Mouse (Mus musculus) limb, embryonic 14.5 days (tissue): ENCODE measurements around the gene Edem1. TPM values are rescaled to one million over a fixed set of nuclear protein-coding genes. Genes with fewer than 3 reads are reported as not detected.
A peak's percentile ranks its signal among the peaks of the same experiment; 100 is the strongest.

Experiments
- ATAC-seq: fragments of 200-750 bp; cut with Nextera tagmentation; 2 replicates; pipeline ENCODE4 v1.8.0; 2017; ENCODE audit warnings: low read depth, moderate number of reproducible peaks, moderate TSS enrichment; ENCODE audit not compliant: low FRiP score
- DNase-seq: peaks from one replicate; pipeline ENCODE4 v3.0.0-alpha.2; 2015; ENCODE audit warnings: low spot score
- H3K27ac ChIP-seq: fragments of 300-500 bp; sonication (generic); replicated peaks from 2 replicates; pipeline ENCODE4 v1.5.1; 2014; ENCODE audit warnings: low read depth, mild to moderate bottlenecking, low read length, moderate library complexity, mixed read lengths
- H3K27me3 ChIP-seq: fragments of 300-500 bp; sonication (generic); 2 replicates; pipeline ENCODE4 v1.6.1; 2014; ENCODE audit warnings: low read length, mixed read lengths; ENCODE audit not compliant: control insufficient read depth, insufficient read depth
- H3K36me3 ChIP-seq: fragments of 300-500 bp; sonication (generic); 2 replicates; pipeline ENCODE4 v1.6.1; 2014; ENCODE audit warnings: mild to moderate bottlenecking, low read length, moderate library complexity, mixed read lengths; ENCODE audit not compliant: control insufficient read depth, insufficient read depth
- H3K4me1 ChIP-seq: fragments of 300-500 bp; sonication (generic); 2 replicates; pipeline ENCODE4 v1.6.1; 2014; ENCODE audit warnings: antibody characterized with exemption, low read length, mixed read lengths; ENCODE audit not compliant: control insufficient read depth, insufficient read depth
- H3K4me2 ChIP-seq: fragments of 300-500 bp; sonication (generic); replicated peaks from 2 replicates; pipeline ENCODE4 v1.6.1; 2014; ENCODE audit warnings: low read depth, mild to moderate bottlenecking, low read length, moderate library complexity; ENCODE audit not compliant: severe bottlenecking
- H3K4me3 ChIP-seq: fragments of 300-500 bp; sonication (generic); replicated peaks from 2 replicates; pipeline ENCODE4 v1.5.1; 2014; ENCODE audit warnings: low read length
- H3K9ac ChIP-seq: fragments of 300-500 bp; sonication (generic); 2 replicates; pipeline ENCODE4 v1.6.1; 2014; ENCODE audit warnings: mild to moderate bottlenecking, low read depth, low read length, moderate library complexity; ENCODE audit not compliant: severe bottlenecking
- H3K9me3 ChIP-seq: fragments of 300-500 bp; sonication (generic); 2 replicates; pipeline ENCODE4 v1.6.1; 2016; ENCODE audit warnings: low read length; ENCODE audit not compliant: control insufficient read depth
- POLR2A ChIP-seq: fragments of 200-500 bp; IDR thresholded peaks from 2 replicates; pipeline ENCODE4 v1.8.0; 2012; ENCODE audit warnings: inconsistent platforms, mild to moderate bottlenecking, moderate library complexity, borderline replicate concordance; ENCODE audit not compliant: insufficient read depth, insufficient read length; ENCODE audit errors: extremely low read depth
- WGBS: fragments of 180-500 bp; shearing (Covaris S2); extraction: QIAGEN DNeasy Blood & Tissue Kit; methylation state at CpG from one replicate; pipeline ENCODE4 v1.1.7; 2014; 5-methylcytosine and 5-hydroxymethylcytosine counted together
- polyA plus RNA-seq, 2 experiments: library from polyadenylated mRNA; depleted of rRNA in 1 of 2; stranded (reverse) in 1 of 2; unstranded in 1 of 2; fragments of >200 nt; fragmentation: Nextera tagmentation in 1 of 2; extraction: Ambion mirVana in 1 of 2; gene quantifications; 2 replicates each; pipeline versions ENCODE4 v1.2.1 to v1.2.3; 2012 to 2014

Edem1 gene
- 20.2 and 23.5 TPM in 2 replicates for polyA plus RNA-seq (2012; rRNA removed)
- polyA plus RNA-seq (2014; fragmentation: Nextera tagmentation; extraction: Ambion mirVana): 24.2 and 26.3 TPM in 2 replicates

DNA sequence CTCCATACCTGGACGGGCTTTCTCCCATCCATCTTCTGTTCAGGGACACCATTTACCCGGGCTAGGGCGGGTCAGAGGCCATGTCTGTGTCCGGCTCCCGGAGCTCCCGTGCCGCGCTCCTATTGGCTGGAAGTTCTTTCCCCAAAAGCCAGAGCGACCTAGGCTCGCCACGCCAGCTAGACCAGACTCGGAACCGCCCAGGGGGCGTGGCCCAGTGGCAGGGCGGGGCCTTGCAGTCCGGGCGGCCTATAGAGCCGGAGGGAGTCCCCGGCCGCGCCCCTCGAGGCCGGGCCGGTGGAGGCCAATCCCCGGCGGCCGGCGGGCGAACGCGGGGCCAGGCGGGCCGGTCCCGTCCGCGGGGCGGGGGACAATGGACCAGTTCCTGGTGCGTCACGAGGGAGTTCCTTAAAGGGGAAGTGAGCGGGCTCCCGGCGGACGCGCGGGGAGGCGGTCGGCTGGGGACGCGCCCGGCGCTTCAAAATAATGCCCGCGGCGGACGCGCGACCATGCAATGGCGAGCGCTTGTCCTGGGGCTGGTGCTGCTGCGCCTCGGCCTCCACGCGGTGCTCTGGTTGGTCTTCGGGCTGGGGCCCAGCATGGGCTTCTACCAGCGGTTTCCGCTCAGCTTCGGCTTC, at the start of gene Edem1:
TSS of gene Edem1 (plus strand) at position 408 of the 635 bp plus-strand sequence.
- Histone ChIP-seq H3K27ac (peak within 1 kb of the TSS; percentile 80), H3K4me3 (peak within 1 kb of the TSS; percentile 91), H3K36me3 (no peaks in the 10 kb centered on the region; the same call in 1 of the 2 replicates), H3K4me2 (peak within 1 kb of the TSS; percentile 83), H3K9ac (peak within 1 kb of the TSS; percentile 93), H3K27me3 (no peaks in the 10 kb centered on the region), H3K4me1 (peaks cover 9% of the 10 kb centered on the region), H3K9me3 (no peaks in the 10 kb centered on the region)
- TF ChIP-seq POLR2A: 0 out of 2 replicates have a peak, but pooled peaks have one; percentile 43
- DNase-seq (peak; percentile 98), ATAC-seq (peak; percentile 96)
- under 1% methylated on average over 33 of the region's 67 CpGs for WGBS

DNA sequence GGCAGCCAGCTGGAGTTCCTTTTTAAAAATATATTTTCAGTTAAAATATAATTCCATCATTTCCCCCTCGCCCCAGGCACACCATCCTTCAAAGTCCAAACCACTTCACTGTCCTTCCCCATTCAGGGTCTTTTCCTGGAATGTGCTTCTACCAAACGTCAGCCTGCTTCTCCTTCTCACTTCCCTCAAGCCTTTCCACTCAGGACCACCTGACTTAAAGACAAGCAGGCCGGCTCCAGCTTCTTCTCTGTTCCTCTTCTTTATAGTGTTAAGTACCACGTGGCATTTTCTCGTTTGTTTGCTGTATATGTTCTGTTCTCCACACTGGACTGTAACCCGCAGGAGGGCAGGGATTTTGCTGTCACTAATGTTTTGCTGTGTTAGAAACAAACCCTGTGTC, 46.6 kb upstream of the Edem1 start:
- H3K27me3 ChIP-seq: no peaks in the 10 kb centered on the region
- no peak overlapping the region for H3K27ac ChIP-seq
- DNase-seq (no peak), ATAC-seq (no peak)
- no peak for TF ChIP-seq POLR2A
- H3K4me1 ChIP-seq: peaks cover 12% of the 10 kb centered on the region
- H3K9ac ChIP-seq: no peak overlapping the region
- H3K36me3 ChIP-seq: no peaks in the 10 kb centered on the region
- no peaks in the 10 kb centered on the region for H3K9me3 ChIP-seq
- no peak overlapping the region for H3K4me2 ChIP-seq
- no peak overlapping the region for H3K4me3 ChIP-seq
- WGBS: 63% methylated on average over 6 of the region's 6 CpGs

- DNase-seq (peak; percentile 95), ATAC-seq (peak; percentile 99)
- H3K9ac ChIP-seq: peak within 1 kb of the TSS; percentile 95
- H3K27ac ChIP-seq: peak within 1 kb of the TSS; percentile 71
- no peaks in the 10 kb centered on the region for H3K36me3 ChIP-seq
- H3K4me1 ChIP-seq: peaks cover 12% of the 10 kb centered on the region
- H3K4me3 ChIP-seq: peak within 1 kb of the TSS; percentile 100
- no peaks in the 10 kb centered on the region for H3K27me3 ChIP-seq
- peak within 1 kb of the TSS; percentile 75 for H3K4me2 ChIP-seq
- peak; percentile 60; the same call in 1 of the 2 replicates for TF ChIP-seq POLR2A
- H3K9me3 ChIP-seq: no peaks in the 10 kb centered on the region
- WGBS: 10% methylated on average over 36 of the region's 36 CpGs
Measured at GRCm38 (mm10) chr6:108782526-108783183, 45.8 kb upstream of the Edem1 start, which contains the start of gene Arl8b. Gene Arl8b (plus strand): TSS chr6:108783099.

GRCm38 (mm10) chr6:108783184-108783881, 45.1 kb upstream of the Edem1 start:
- no peak for TF ChIP-seq POLR2A
- 0 out of 2 replicates have a peak, but pooled peaks have one; percentile 2 for ATAC-seq
- H3K27me3 ChIP-seq: no peaks in the 10 kb centered on the region

GRCm38 (mm10) chr6:108784056-108784455, 44.4 kb upstream of the Edem1 start:
- ATAC-seq (no peak), DNase-seq (peak; percentile 14)
- 24% methylated on average over 11 of the region's 11 CpGs for WGBS
- Histone ChIP-seq H3K4me2 (peak overlapping the region; percentile 75), H3K27me3 (no peaks in the 10 kb centered on the region), H3K9me3 (no peaks in the 10 kb centered on the region), H3K4me3 (peak overlapping the region; percentile 100), H3K4me1 (peaks cover 12% of the 10 kb centered on the region), H3K36me3 (no peaks in the 10 kb centered on the region), H3K9ac (peak overlapping the region; percentile 95), H3K27ac (no peak overlapping the region)
- no peak for TF ChIP-seq POLR2A

More at GRCm38 (mm10) chr6:108783184-108783881, 45.1 kb upstream of the Edem1 start:
- Histone ChIP-seq H3K9me3 (no peaks in the 10 kb centered on the region), H3K27ac (peak overlapping the region; percentile 71), H3K4me3 (peak overlapping the region; percentile 100), H3K4me1 (peaks cover 12% of the 10 kb centered on the region), H3K4me2 (peak overlapping the region; percentile 75), H3K36me3 (no peaks in the 10 kb centered on the region), H3K9ac (peak overlapping the region; percentile 95)
- under 1% methylated on average over 38 of the region's 57 CpGs for WGBS
- no peak for DNase-seq
